Mouse (Mus musculus) A20 (cell line): ENCODE results near the gene Hist1h2be.
"Not testable (repeated sequence)": the region's sequence is repeated elsewhere in the genome, so short reads cannot be mapped to it uniquely, and the experiment has no call there.

Experiments used
- DNase-seq: peaks from one replicate; pipeline ENCODE4 v3.0.0-alpha.2; 2011; ENCODE audit warnings: low read depth, low spot score

The Hist1h2be gene

GRCm38 (mm10) chr13:23573034-23573897 lies 47.7 kb downstream of the Hist1h2be start:
- not testable (repeated sequence) for DNase-seq

- DNase-seq: peak; percentile 40
Observed at GRCm38 (mm10) chr13:23572218-23573033, 48.5 kb downstream of the Hist1h2be start.

- peak; percentile 74 for DNase-seq
Observed at GRCm38 (mm10) chr13:23571504-23572217, 49.3 kb downstream of the Hist1h2be start.

GRCm38 (mm10) chr13:23571022-23571503 lies 49.9 kb downstream of the Hist1h2be start, which contains the start of the genes Hist1h2ae and Hist1h2bg:
Gene Hist1h2ae (minus strand): TSS chr13:23571220.
Gene Hist1h2bg (plus strand): TSS chr13:23571396.
- DNase-seq: peak; percentile 94

- peak; percentile 68 for DNase-seq
Observed at GRCm38 (mm10) chr13:23570261-23571021, 50.5 kb downstream of the Hist1h2be start.

- no peak for DNase-seq
Observed at GRCm38 (mm10) chr13:23564482-23564881, 56.4 kb downstream of the Hist1h2be start.

GRCm38 (mm10) chr13:23562699-23563462 lies 58.0 kb downstream of the Hist1h2be start:
- peak; percentile 85 for DNase-seq

GRCm38 (mm10) chr13:23561883-23562659 lies 58.9 kb downstream of the Hist1h2be start, which contains the start of gene Hist1h3e:
Gene Hist1h3e (minus strand): TSS chr13:23562369.
- peak; percentile 98 for DNase-seq

- not testable (repeated sequence) for DNase-seq
Observed at GRCm38 (mm10) chr13:23561531-23561882, 59.4 kb downstream of the Hist1h2be start.

- DNase-seq: not testable (repeated sequence)
Observed at GRCm38 (mm10) chr13:23560699-23561098, 60.2 kb downstream of the Hist1h2be start.

- peak; percentile 8 for DNase-seq
Observed at GRCm38 (mm10) chr13:23556906-23557305, 64.0 kb downstream of the Hist1h2be start.

GRCm38 (mm10) chr13:23555839-23556416 lies 65.0 kb downstream of the Hist1h2be start:
- peak; percentile 90 for DNase-seq

GRCm38 (mm10) chr13:23554925-23555838 lies 65.7 kb downstream of the Hist1h2be start:
- DNase-seq: peak; percentile 95

- no peak for DNase-seq
Observed at GRCm38 (mm10) chr13:23554393-23554792, 66.5 kb downstream of the Hist1h2be start.

GRCm38 (mm10) chr13:23552962-23553361 lies 68.0 kb downstream of the Hist1h2be start, which contains the start of gene Hist1h1d:
Gene Hist1h1d (plus strand): TSS chr13:23553262.
- no peak for DNase-seq

GRCm38 (mm10) chr13:23551931-23552914 lies 68.7 kb downstream of the Hist1h2be start:
- peak; percentile 54 for DNase-seq
